Mouse (Mus musculus): ENCODE measurements around the gene Dact2. TPM values are rescaled to one million over a fixed set of nuclear protein-coding genes. Genes with fewer than 3 reads are reported as not detected.

The Dact2 gene
- polyA plus RNA-seq, 1 experiment from 2014 or later: 0.18 TPM

- H3K4me3 ChIP-seq (ENCODE audit: low read depth, low read length): peak overlapping the region; percentile 56
- DNase-seq (ENCODE audit: low spot score, missing footprints): peak; percentile 91
- H3K9me3 ChIP-seq (ENCODE audit: control insufficient read depth, low read length): no peaks in the 10 kb centered on the region
- peak; percentile 6; the same call in 1 of the 2 replicates for ATAC-seq (ENCODE audit: low FRiP score)
- H3K4me2 ChIP-seq: peak overlapping the region; percentile 94
- no peaks in the 10 kb centered on the region for H3K36me3 ChIP-seq (ENCODE audit: control insufficient read depth, insufficient read depth, low read length)
- no peak overlapping the region for H3K27ac ChIP-seq (ENCODE audit: low read depth, low read length)
- 2% methylated on average over 18 of the region's 18 CpGs for WGBS
- peaks cover 23% of the 10 kb centered on the region for H3K4me1 ChIP-seq (ENCODE audit: control insufficient read depth, insufficient read depth, low read length)
- no peak overlapping the region for H3K9ac ChIP-seq (ENCODE audit: low read length)
- H3K27me3 ChIP-seq (ENCODE audit: control insufficient read depth, insufficient read depth, low read length): peaks cover 47% of the 10 kb centered on the region
Observed at GRCm38 (mm10) chr17:14202291-14203030, 1.6 kb downstream of the Dact2 start.

DNA sequence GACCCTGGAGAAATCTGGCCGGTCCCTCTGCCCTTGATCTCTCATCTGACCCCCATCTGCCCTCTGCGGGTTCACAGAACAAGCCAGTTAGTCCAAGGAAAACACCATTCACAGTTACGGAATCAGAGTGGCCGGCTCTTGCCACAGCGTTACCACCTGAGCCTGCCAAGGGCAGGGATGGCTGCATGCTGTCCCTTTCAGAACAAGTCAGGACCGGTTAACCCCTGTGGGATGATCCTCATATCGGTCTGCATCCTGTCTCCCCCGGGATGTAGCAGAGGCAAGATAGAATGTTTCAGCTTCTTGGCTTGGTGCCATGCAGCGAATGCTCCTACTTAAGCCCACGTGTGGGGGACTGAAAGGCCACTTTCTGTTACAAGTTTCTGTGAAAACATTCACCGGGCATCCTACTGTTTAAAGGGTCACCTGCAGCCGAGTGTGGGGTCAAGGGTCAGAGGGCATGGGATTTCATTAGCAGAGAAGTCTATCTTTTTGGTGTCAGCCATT is 2.8 kb downstream of the Dact2 start:
- no peak overlapping the region for H3K27ac ChIP-seq (ENCODE audit: low read depth, low read length)
- H3K27me3 ChIP-seq (ENCODE audit: control insufficient read depth, insufficient read depth, low read length): peaks cover 47% of the 10 kb centered on the region
- H3K9me3 ChIP-seq (ENCODE audit: control insufficient read depth, low read length): no peaks in the 10 kb centered on the region
- H3K4me3 ChIP-seq (ENCODE audit: low read depth, low read length): no peak overlapping the region
- 4% methylated on average over 12 of the region's 12 CpGs for WGBS
- H3K36me3 ChIP-seq (ENCODE audit: control insufficient read depth, insufficient read depth, low read length): no peaks in the 10 kb centered on the region
- DNase-seq (ENCODE audit: low spot score, missing footprints) (peak; percentile 90), ATAC-seq (ENCODE audit: low FRiP score) (no peak)
- peaks cover 23% of the 10 kb centered on the region for H3K4me1 ChIP-seq (ENCODE audit: control insufficient read depth, insufficient read depth, low read length)
- H3K9ac ChIP-seq (ENCODE audit: low read length): no peak overlapping the region
- no peak overlapping the region for H3K4me2 ChIP-seq

- Histone ChIP-seq H3K4me3 (ENCODE audit: low read depth, low read length) (no peak overlapping the region), H3K9ac (ENCODE audit: low read length) (no peak overlapping the region), H3K36me3 (ENCODE audit: control insufficient read depth, insufficient read depth, low read length) (no peaks in the 10 kb centered on the region), H3K9me3 (ENCODE audit: control insufficient read depth, low read length) (no peaks in the 10 kb centered on the region), H3K4me1 (ENCODE audit: control insufficient read depth, insufficient read depth, low read length) (peaks cover 23% of the 10 kb centered on the region), H3K27ac (ENCODE audit: low read depth, low read length) (no peak overlapping the region), H3K27me3 (ENCODE audit: control insufficient read depth, insufficient read depth, low read length) (peaks cover 41% of the 10 kb centered on the region), H3K4me2 (no peak overlapping the region)
- 90% methylated on average over 7 of the region's 7 CpGs for whole genome bisulfite sequencing
- peak; percentile 80 for DNase-seq (ENCODE audit: low spot score, missing footprints)
- ATAC-seq (ENCODE audit: low FRiP score): no peak
Observed at GRCm38 (mm10) chr17:14200206-14200605, 3.9 kb downstream of the Dact2 start.

DNA sequence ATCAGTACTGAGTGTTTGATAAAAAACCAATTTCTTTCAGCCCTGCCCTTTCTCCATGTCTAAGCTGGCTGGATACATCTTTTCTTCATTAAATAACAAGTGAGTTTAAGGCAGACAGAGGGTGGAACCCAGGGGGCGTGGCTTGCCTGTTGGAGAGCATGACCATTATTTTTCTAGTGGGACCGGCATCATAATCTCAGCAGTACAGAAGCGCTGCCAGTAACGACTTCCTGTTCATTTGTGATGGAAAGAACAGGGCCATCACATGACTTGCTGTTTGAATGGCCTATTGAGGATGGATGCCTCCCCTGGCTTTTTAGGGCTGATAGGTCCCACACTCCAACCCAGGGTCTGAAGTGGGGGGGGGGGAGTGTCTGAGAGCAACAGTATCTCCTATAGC is 4.5 kb downstream of the Dact2 start:
- peaks cover 35% of the 10 kb centered on the region for H3K27me3 ChIP-seq (ENCODE audit: control insufficient read depth, insufficient read depth, low read length)
- no peak overlapping the region for H3K4me3 ChIP-seq (ENCODE audit: low read depth, low read length)
- no peak overlapping the region for H3K4me2 ChIP-seq
- H3K36me3 ChIP-seq (ENCODE audit: control insufficient read depth, insufficient read depth, low read length): no peaks in the 10 kb centered on the region
- no peak overlapping the region for H3K27ac ChIP-seq (ENCODE audit: low read depth, low read length)
- no peak overlapping the region for H3K9ac ChIP-seq (ENCODE audit: low read length)
- H3K9me3 ChIP-seq (ENCODE audit: control insufficient read depth, low read length): no peaks in the 10 kb centered on the region
- H3K4me1 ChIP-seq (ENCODE audit: control insufficient read depth, insufficient read depth, low read length): peaks cover 23% of the 10 kb centered on the region
- WGBS: 84% methylated on average over 4 of the region's 4 CpGs
- DNase-seq (ENCODE audit: low spot score, missing footprints) (peak; percentile 68), ATAC-seq (ENCODE audit: low FRiP score) (no peak)

- H3K27me3 ChIP-seq (ENCODE audit: control insufficient read depth, insufficient read depth, low read length): no peaks in the 10 kb centered on the region
- DNase-seq (ENCODE audit: low spot score, missing footprints) (no peak), ATAC-seq (ENCODE audit: low FRiP score) (no peak)
- no peak overlapping the region for H3K9ac ChIP-seq (ENCODE audit: low read length)
- no peaks in the 10 kb centered on the region for H3K4me1 ChIP-seq (ENCODE audit: control insufficient read depth, insufficient read depth, low read length)
- WGBS: 76% methylated on average over 9 of the region's 9 CpGs
- H3K4me2 ChIP-seq: no peak overlapping the region
- H3K9me3 ChIP-seq (ENCODE audit: control insufficient read depth, low read length): no peaks in the 10 kb centered on the region
- no peak overlapping the region for H3K27ac ChIP-seq (ENCODE audit: low read depth, low read length)
- H3K4me3 ChIP-seq (ENCODE audit: low read depth, low read length): no peak overlapping the region
- H3K36me3 ChIP-seq (ENCODE audit: control insufficient read depth, insufficient read depth, low read length): no peaks in the 10 kb centered on the region
Observed at GRCm38 (mm10) chr17:14192924-14193323, 11.2 kb downstream of the Dact2 start.

DNA sequence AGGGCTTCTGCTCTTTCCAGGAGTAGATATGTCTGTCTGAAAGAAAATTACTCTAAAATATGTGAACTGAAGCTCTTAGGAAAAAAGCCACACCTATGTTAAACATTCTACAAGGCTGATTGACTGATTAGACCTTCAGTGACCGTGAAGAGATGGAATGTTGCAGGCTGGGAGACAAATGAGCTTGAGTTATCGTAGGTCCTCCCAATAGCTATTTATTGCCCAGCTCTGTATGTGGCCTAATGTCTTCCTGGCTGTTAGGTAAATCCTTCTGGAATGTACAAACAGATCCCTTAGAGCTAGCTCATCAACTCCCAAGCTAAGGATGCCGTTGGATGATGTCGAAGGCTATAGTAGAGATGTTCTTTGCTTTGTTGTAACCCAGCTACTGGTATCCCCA is 11.7 kb downstream of the Dact2 start:
- Histone ChIP-seq H3K27me3 (ENCODE audit: control insufficient read depth, insufficient read depth, low read length) (no peaks in the 10 kb centered on the region), H3K4me1 (ENCODE audit: control insufficient read depth, insufficient read depth, low read length) (no peaks in the 10 kb centered on the region), H3K36me3 (ENCODE audit: control insufficient read depth, insufficient read depth, low read length) (no peaks in the 10 kb centered on the region), H3K4me3 (ENCODE audit: low read depth, low read length) (no peak overlapping the region), H3K27ac (ENCODE audit: low read depth, low read length) (no peak overlapping the region), H3K4me2 (no peak overlapping the region), H3K9me3 (ENCODE audit: control insufficient read depth, low read length) (no peaks in the 10 kb centered on the region), H3K9ac (ENCODE audit: low read length) (no peak overlapping the region)
- ATAC-seq (ENCODE audit: low FRiP score): no peak
- DNase-seq (ENCODE audit: low spot score, missing footprints): peak; percentile 8
- 87% methylated on average over 4 of the region's 4 CpGs for WGBS

- Histone ChIP-seq H3K36me3 (ENCODE audit: control insufficient read depth, insufficient read depth, low read length) (no peaks in the 10 kb centered on the region), H3K27ac (ENCODE audit: low read depth, low read length) (no peak overlapping the region), H3K27me3 (ENCODE audit: control insufficient read depth, insufficient read depth, low read length) (no peaks in the 10 kb centered on the region), H3K4me1 (ENCODE audit: control insufficient read depth, insufficient read depth, low read length) (no peaks in the 10 kb centered on the region), H3K4me3 (ENCODE audit: low read depth, low read length) (no peak overlapping the region), H3K9ac (ENCODE audit: low read length) (no peak overlapping the region), H3K4me2 (no peak overlapping the region), H3K9me3 (ENCODE audit: control insufficient read depth, low read length) (no peaks in the 10 kb centered on the region)
- no peak for ATAC-seq (ENCODE audit: low FRiP score)
- no peak for DNase-seq (ENCODE audit: low spot score, missing footprints)
Observed at GRCm38 (mm10) chr17:14188455-14188854, 15.6 kb downstream of the Dact2 start.

GRCm38 (mm10) chr17:14187096-14187495 is 17.0 kb downstream of the Dact2 start:
- Histone ChIP-seq H3K4me2 (no peak overlapping the region), H3K36me3 (ENCODE audit: control insufficient read depth, insufficient read depth, low read length) (no peaks in the 10 kb centered on the region), H3K9me3 (ENCODE audit: control insufficient read depth, low read length) (no peaks in the 10 kb centered on the region), H3K4me3 (ENCODE audit: low read depth, low read length) (no peak overlapping the region), H3K27ac (ENCODE audit: low read depth, low read length) (no peak overlapping the region), H3K27me3 (ENCODE audit: control insufficient read depth, insufficient read depth, low read length) (no peaks in the 10 kb centered on the region), H3K9ac (ENCODE audit: low read length) (no peak overlapping the region), H3K4me1 (ENCODE audit: control insufficient read depth, insufficient read depth, low read length) (no peaks in the 10 kb centered on the region)
- ATAC-seq (ENCODE audit: low FRiP score) (no peak), DNase-seq (ENCODE audit: low spot score, missing footprints) (no peak)

- no peak overlapping the region for H3K4me3 ChIP-seq (ENCODE audit: low read depth, low read length)
- no peak overlapping the region for H3K27ac ChIP-seq (ENCODE audit: low read depth, low read length)
- H3K4me1 ChIP-seq (ENCODE audit: control insufficient read depth, insufficient read depth, low read length): no peaks in the 10 kb centered on the region
- ATAC-seq (ENCODE audit: low FRiP score): no peak
- no peak overlapping the region for H3K4me2 ChIP-seq
- no peaks in the 10 kb centered on the region for H3K27me3 ChIP-seq (ENCODE audit: control insufficient read depth, insufficient read depth, low read length)
- H3K36me3 ChIP-seq (ENCODE audit: control insufficient read depth, insufficient read depth, low read length): no peaks in the 10 kb centered on the region
- no peak overlapping the region for H3K9ac ChIP-seq (ENCODE audit: low read length)
- no peak for DNase-seq (ENCODE audit: low spot score, missing footprints)
- H3K9me3 ChIP-seq (ENCODE audit: control insufficient read depth, low read length): no peaks in the 10 kb centered on the region
- 91% methylated on average over 3 of the region's 3 CpGs for WGBS
Observed at GRCm38 (mm10) chr17:14186176-14186575, 17.9 kb downstream of the Dact2 start.

All from midbrain, embryonic 11.5 days (tissue).